Mouse (Mus musculus): ENCODE measurements at regions not wholly inside any gene's neighbourhood (a gene's known extent, or its start where the extent isn't known, plus 50 kb on each side); places are given as distances from the start of the nearest gene placed in this dataset.
"Not testable (repeated sequence)": the region's sequence is repeated elsewhere in the genome, so short reads cannot be mapped to it uniquely, and the experiment has no call there.

- TF ChIP-seq MYC (IDR thresholded peaks at IDR 0.05; ENCODE audit: low read depth, low read length) (no peak), EP300 (IDR thresholded peaks at IDR 0.05; ENCODE audit: low read depth in 1 of 2, low read length in 2 of 2) (no peak), MAFK (IDR thresholded peaks at IDR 0.05; ENCODE audit: borderline replicate concordance, low read depth, low read length) (no peak), HCFC1 (IDR thresholded peaks at IDR 0.05; ENCODE audit: low read depth, low read length) (no peak), ZMIZ1 (IDR thresholded peaks at IDR 0.05; ENCODE audit: low read depth, low read length) (no peak), NELFE (IDR thresholded peaks at IDR 0.05; ENCODE audit: low read depth, low read length) (no peak), ZNF384 (IDR thresholded peaks at IDR 0.05; ENCODE audit: low read depth, low read length) (no peak), TCF12 (IDR thresholded peaks at IDR 0.05; ENCODE audit: low read depth, low read length) (no peak)
- Histone ChIP-seq H3K9me3 (replicated peaks; ENCODE audit: insufficient read depth, low read length) (no peaks in the 10 kb centered on the region), H3K4me1 (ENCODE audit: control insufficient read depth in 1 of 2, insufficient read depth in 2 of 2, low read length in 2 of 2) (no peaks in the 10 kb centered on the region), H3K36me3 (ENCODE audit: control insufficient read depth in 1 of 2, insufficient read depth in 2 of 2, low read length in 2 of 2) (no peaks in the 10 kb centered on the region), H3K4me3 (ENCODE audit: control insufficient read depth in 1 of 2, insufficient read depth in 1 of 2, low read depth in 2 of 2, low read length in 2 of 2) (no peak overlapping the region), H3K9ac (ENCODE audit: control insufficient read depth, low read depth, low read length, poor library complexity, severe bottlenecking) (no peak overlapping the region), H3K27ac (ENCODE audit: control insufficient read depth, low read depth, low read length) (no peak overlapping the region), H3K79me2 (ENCODE audit: control insufficient read depth, insufficient read depth, low read length, poor library complexity) (no peaks in the 10 kb centered on the region), H3K27me3 (ENCODE audit: control insufficient read depth in 1 of 2, insufficient read depth in 2 of 2, low read length in 2 of 2) (no peaks in the 10 kb centered on the region)
- no peak for DNase-seq (ENCODE audit: low read depth, low spot score)
These were observed 195.8 kb upstream of the Oprm1 start for GRCm38 (mm10) chr10:6562516-6562915.

- H3K4me1 ChIP-seq (ENCODE audit: control insufficient read depth in 1 of 2, insufficient read depth in 2 of 2, low read length in 2 of 2) = no peaks in the 10 kb centered on the region
- no peak overlapping the region for H3K9ac ChIP-seq (ENCODE audit: control insufficient read depth, low read depth, low read length, poor library complexity, severe bottlenecking)
- DNase-seq (ENCODE audit: low read depth, low spot score) = no peak
- no peak overlapping the region for H3K4me3 ChIP-seq (ENCODE audit: control insufficient read depth in 1 of 2, insufficient read depth in 1 of 2, low read depth in 2 of 2, low read length in 2 of 2)
- H3K36me3 ChIP-seq (ENCODE audit: control insufficient read depth in 1 of 2, insufficient read depth in 2 of 2, low read length in 2 of 2) = no peaks in the 10 kb centered on the region
- no peak overlapping the region for H3K27ac ChIP-seq (ENCODE audit: control insufficient read depth, low read depth, low read length)
- H3K27me3 ChIP-seq (ENCODE audit: control insufficient read depth in 1 of 2, insufficient read depth in 2 of 2, low read length in 2 of 2) = no peaks in the 10 kb centered on the region
- H3K79me2 ChIP-seq (ENCODE audit: control insufficient read depth, insufficient read depth, low read length, poor library complexity) = no peaks in the 10 kb centered on the region
- no peaks in the 10 kb centered on the region for H3K9me3 ChIP-seq (replicated peaks; ENCODE audit: insufficient read depth, low read length)
- TF ChIP-seq CHD1 (IDR thresholded peaks at IDR 0.05; ENCODE audit: low read depth, low read length) = no peak
- no peak for TF ChIP-seq ELF1 (IDR thresholded peaks at IDR 0.05; ENCODE audit: low read depth, low read length)
- TF ChIP-seq MYC (IDR thresholded peaks at IDR 0.05; ENCODE audit: low read depth, low read length) = no peak
- no peak for TF ChIP-seq MAX (IDR thresholded peaks at IDR 0.05; ENCODE audit: low read length)
- TF ChIP-seq MAZ (IDR thresholded peaks at IDR 0.05; ENCODE audit: low read depth, low read length) = no peak
- no peak for TF ChIP-seq BHLHE40 (IDR thresholded peaks at IDR 0.05; ENCODE audit: borderline replicate concordance, low read depth, low read length)
- no peak for TF ChIP-seq JUND (IDR thresholded peaks at IDR 0.05; ENCODE audit: low read depth, low read length)
- no peak for TF ChIP-seq ZNF384 (IDR thresholded peaks at IDR 0.05; ENCODE audit: low read depth, low read length)
- TF ChIP-seq SMC3 (IDR thresholded peaks at IDR 0.05; ENCODE audit: low read depth, low read length) = no peak
- TF ChIP-seq RCOR1 (IDR thresholded peaks at IDR 0.05; ENCODE audit: low read depth, low read length) = no peak
- TF ChIP-seq POLR2A (IDR thresholded peaks at IDR 0.05; ENCODE audit: control insufficient read depth in 1 of 2, insufficient read depth in 1 of 2, low read depth in 1 of 2, low read length in 2 of 2, poor library complexity in 1 of 2) = no peak
- TF ChIP-seq ZC3H11A (IDR thresholded peaks at IDR 0.05; ENCODE audit: low read depth, low read length) = no peak
- TF ChIP-seq USF1 (IDR thresholded peaks at IDR 0.05; ENCODE audit: low read depth, low read length) = no peak
- no peak for TF ChIP-seq EP300 (IDR thresholded peaks at IDR 0.05; ENCODE audit: low read depth in 1 of 2, low read length in 2 of 2)
- TF ChIP-seq POLR2AphosphoS2 (IDR thresholded peaks at IDR 0.05; ENCODE audit: low read length) = no peak
- no peak for TF ChIP-seq POLR2AphosphoS5 (IDR thresholded peaks at IDR 0.05; ENCODE audit: borderline replicate concordance, low read depth, low read length)
- TF ChIP-seq GATA1 (IDR thresholded peaks at IDR 0.05; ENCODE audit: low read depth, low read length) = no peak
- no peak for TF ChIP-seq NELFE (IDR thresholded peaks at IDR 0.05; ENCODE audit: low read depth, low read length)
These were observed 179.7 kb upstream of the Oprm1 start for GRCm38 (mm10) chr10:6578616-6579015.

DNA sequence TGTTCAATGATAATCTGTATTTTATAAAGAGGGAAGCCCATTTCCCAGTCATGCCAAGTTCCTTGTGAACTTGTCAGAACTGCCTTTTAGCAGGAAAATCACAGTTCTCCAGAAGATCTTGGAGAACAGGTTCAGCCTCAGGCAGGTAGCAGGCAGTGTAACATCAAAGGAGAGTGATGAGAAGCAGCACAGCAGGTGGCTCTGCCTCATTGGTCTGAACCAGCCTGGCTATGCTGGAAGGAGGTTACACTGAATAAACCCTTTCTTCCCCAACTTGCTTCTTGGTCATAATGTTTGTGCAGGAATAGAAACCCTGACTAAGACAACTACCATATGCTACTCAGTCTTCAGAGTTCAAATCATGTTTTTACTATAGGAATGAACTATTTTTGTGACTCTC lies 172.5 kb upstream of the Oprm1 start:
- H3K9me3 ChIP-seq (replicated peaks; ENCODE audit: insufficient read depth, low read length); DNase-seq (ENCODE audit: low read depth, low spot score); H3K4me3 ChIP-seq (ENCODE audit: control insufficient read depth in 1 of 2, insufficient read depth in 1 of 2, low read depth in 2 of 2, low read length in 2 of 2); H3K27me3 ChIP-seq (ENCODE audit: control insufficient read depth in 1 of 2, insufficient read depth in 2 of 2, low read length in 2 of 2); H3K4me1 ChIP-seq (ENCODE audit: control insufficient read depth in 1 of 2, insufficient read depth in 2 of 2, low read length in 2 of 2); H3K27ac ChIP-seq (ENCODE audit: control insufficient read depth, low read depth, low read length); H3K36me3 ChIP-seq (ENCODE audit: control insufficient read depth in 1 of 2, insufficient read depth in 2 of 2, low read length in 2 of 2); H3K9ac ChIP-seq (ENCODE audit: control insufficient read depth, low read depth, low read length, poor library complexity, severe bottlenecking); H3K79me2 ChIP-seq (ENCODE audit: control insufficient read depth, insufficient read depth, low read length, poor library complexity): not testable (repeated sequence)

Data from MEL (cell line).